Comparison of ENCODE assay signal across 9 mouse cellular contexts in genomic region chr17:23546333-23546701, GRCm38 (mm10). TPM values are rescaled to one million over a fixed set of nuclear protein-coding genes. Genes with fewer than 3 reads are reported as not detected.
DNase-seq lines count a peak whose midpoint lies in the region; ATAC-seq and TF ChIP-seq lines count a peak whose summit lies in the region.
"Had no signal": no experiment of that assay in that cellular context is flagged by ENCODE, and none has a peak within 500 bp of the region (broad histone marks: within the 10 kb centered on the region; RNA-seq: fewer than 3 reads in every experiment).

No protein-coding gene starts in this region.

- DNase-seq in adrenal gland, postnatal 36 days: peak; percentile 82 to 84
- DNase-seq in kidney, postnatal 25 days: peak; percentile 72 to 84
- peak; percentile 87 for DNase-seq in liver, postnatal 0 days
- peak; percentile 42 to 71 for DNase-seq in thymus, adult 18-20 months

- TF ChIP-seq EP300 in liver, postnatal 0 days (IDR thresholded peaks at IDR 0.05; ENCODE audit: low read depth): 0 out of 2 replicates have a peak, but pooled peaks have one; percentile 15

- H3K9me3 ChIP-seq in heart, embryonic 12.5 days (replicated peaks): no peaks in the 10 kb centered on the region
- no peaks in the 10 kb centered on the region for H3K9me3 ChIP-seq in liver, postnatal 0 days (ENCODE audit: low read length)
- H3K9me3 ChIP-seq in neural tube, embryonic 12.5 days: no peaks in the 10 kb centered on the region

- H3K27ac ChIP-seq in embryonic fibroblast, embryonic 13.5 days (ENCODE audit: insufficient read depth, low read length): peak overlapping the region; percentile 75
- peak overlapping the region; percentile 55 for H3K27ac ChIP-seq in heart, embryonic 12.5 days (ENCODE audit: poor library complexity, severe bottlenecking)
- H3K27ac ChIP-seq in liver, postnatal 0 days (ENCODE audit: low read depth): peak overlapping the region; percentile 87
- no peak overlapping the region for H3K27ac ChIP-seq in neural tube, embryonic 12.5 days

- peaks cover 2% of the 10 kb centered on the region; the same call in 1 of the 2 replicates for H3K4me1 ChIP-seq in embryonic fibroblast, embryonic 13.5 days (ENCODE audit: control insufficient read depth, insufficient read depth, low read length)
- peaks cover 10% of the 10 kb centered on the region for H3K4me1 ChIP-seq in heart, embryonic 12.5 days (replicated peaks)
- H3K4me1 ChIP-seq in liver, postnatal 0 days (ENCODE audit: insufficient read depth): peaks cover 21% of the 10 kb centered on the region
- H3K4me1 ChIP-seq in neural tube, embryonic 12.5 days: peaks cover 6% of the 10 kb centered on the region; the same call in 1 of the 2 replicates

- H3K9ac ChIP-seq in heart, embryonic 12.5 days: peak overlapping the region; percentile 83
- H3K9ac ChIP-seq in liver, postnatal 0 days (replicated peaks): peak overlapping the region; percentile 77
- H3K9ac ChIP-seq in neural tube, embryonic 12.5 days: peak overlapping the region; percentile 58; the same call in 1 of the 2 replicates

- peak; percentile 21 for ATAC-seq in CD4-positive, CD25-positive, alpha-beta regulatory T cell, adult 4 months
- peak; percentile 76 for ATAC-seq in heart, embryonic 12.5 days (ENCODE audit: insufficient number of reproducible peaks, low FRiP score)
- peak; percentile 49 for ATAC-seq in liver, postnatal 0 days
- ATAC-seq in neural tube, embryonic 12.5 days (ENCODE audit: low FRiP score, low read depth): peak; percentile 27

- H3K4me3 ChIP-seq in embryonic fibroblast, embryonic 13.5 days (ENCODE audit: insufficient read depth, low read length): peak overlapping the region; percentile 97
- peak overlapping the region; percentile 87 for H3K4me3 ChIP-seq in heart, embryonic 12.5 days
- H3K4me3 ChIP-seq in liver, postnatal 0 days (ENCODE audit: low read depth, low read length): peak overlapping the region; percentile 76
- H3K4me3 ChIP-seq in neural tube, embryonic 12.5 days: peak overlapping the region; percentile 57

- H3K27me3 ChIP-seq in heart, embryonic 12.5 days (replicated peaks): peaks cover 7% of the 10 kb centered on the region; the same call in 1 of the 2 replicates
- no peaks in the 10 kb centered on the region for H3K27me3 ChIP-seq in liver, postnatal 0 days (ENCODE audit: insufficient read depth, low read length)
- no peaks in the 10 kb centered on the region; the same call in 1 of the 2 replicates for H3K27me3 ChIP-seq in neural tube, embryonic 12.5 days (replicated peaks)

- 0% methylated on average over 20 of the region's 20 CpGs for WGBS in heart, embryonic 12.5 days
- under 1% methylated on average over 20 of the region's 20 CpGs for WGBS in liver, postnatal 0 days (ENCODE audit: insufficient replicate concordance)
- WGBS in neural tube, embryonic 12.5 days: under 1% methylated on average over 20 of the region's 20 CpGs

- H3K36me3 ChIP-seq in heart, embryonic 12.5 days: no peaks in the 10 kb centered on the region
- no peaks in the 10 kb centered on the region for H3K36me3 ChIP-seq in liver, postnatal 0 days (replicated peaks; ENCODE audit: insufficient read depth, low read length)
- H3K36me3 ChIP-seq in neural tube, embryonic 12.5 days: no peaks in the 10 kb centered on the region

- no peak for TF ChIP-seq CTCF in embryonic fibroblast, embryonic 13.5 days (IDR thresholded peaks at IDR 0.05; ENCODE audit: borderline replicate concordance, insufficient read depth, low read length)
- TF ChIP-seq CTCF in liver, postnatal 0 days (IDR thresholded peaks at IDR 0.05; ENCODE audit: low read depth): no peak

- TF ChIP-seq POLR2A in embryonic fibroblast, embryonic 13.5 days (IDR thresholded peaks at IDR 0.05; ENCODE audit: low read depth, low read length): 0 out of 2 replicates have a peak, but pooled peaks have one; percentile 17

- peak overlapping the region; percentile 65 for H3K4me2 ChIP-seq in heart, embryonic 12.5 days
- H3K4me2 ChIP-seq in liver, postnatal 0 days (ENCODE audit: low read depth, low read length): peak overlapping the region; percentile 73
- peak overlapping the region; percentile 60 for H3K4me2 ChIP-seq in neural tube, embryonic 12.5 days (replicated peaks)

RNA-seq across cellular contexts. Expression of gene Zfp213, which starts 17.7 kb away (rescaled TPM):
- polyA plus RNA-seq in CD4-positive, CD25-positive, alpha-beta regulatory T cell, adult 4 months (2017; shearing (Covaris generic)): 1 to 10 TPM; 3.4 to 4.3 TPM
- 10 to 100 TPM; 10.3 to 12.1 TPM for total RNA-seq in adrenal gland, postnatal 36 days (2021)
- polyA plus RNA-seq in embryonic fibroblast, embryonic 13.5 days (2011; ENCODE audit: insufficient read length, low read depth, missing spikeins): 6.5 TPM in 2 replicates
- 14.1 and 16.9 TPM in 2 replicates for polyA plus RNA-seq in heart, embryonic 12.5 days (2016; fragmentation: Nextera tagmentation; extraction: Ambion mirVana)
- polyA plus RNA-seq in liver, postnatal 0 days (2015; fragmentation: Nextera tagmentation; extraction: Ambion mirVana): 5.2 and 5.5 TPM in 2 replicates
- polyA plus RNA-seq in neural tube, embryonic 12.5 days (2016; fragmentation: Nextera tagmentation; extraction: Ambion mirVana): 21.3 and 22.6 TPM in 2 replicates

RNA-seq across cellular contexts. Expression of gene Zfp13, which starts 53.0 kb away (rescaled TPM):
- under 1 TPM in 1 of 2 experiments, not detected in 1; 0.38 TPM for polyA plus RNA-seq in CD4-positive, CD25-positive, alpha-beta regulatory T cell, adult 4 months (2017; shearing (Covaris generic))
- 10 to 100 TPM in 1 of 2 experiments, 1 to 10 TPM in 1; 7.0 to 11.4 TPM for total RNA-seq in adrenal gland, postnatal 36 days (2021)
- 5.3 and 8.1 TPM in 2 replicates for polyA plus RNA-seq in embryonic fibroblast, embryonic 13.5 days (2011; ENCODE audit: insufficient read length, low read depth, missing spikeins)
- 9.1 and 10.7 TPM in 2 replicates for polyA plus RNA-seq in heart, embryonic 12.5 days (2016; fragmentation: Nextera tagmentation; extraction: Ambion mirVana)
- 1.1 and 1.4 TPM in 2 replicates for polyA plus RNA-seq in liver, postnatal 0 days (2015; fragmentation: Nextera tagmentation; extraction: Ambion mirVana)
- polyA plus RNA-seq in neural tube, embryonic 12.5 days (2016; fragmentation: Nextera tagmentation; extraction: Ambion mirVana): 23.8 and 26.6 TPM in 2 replicates

RNA-seq across cellular contexts. Expression of gene Zscan10, which starts 54.3 kb away (rescaled TPM):
- polyA plus RNA-seq in CD4-positive, CD25-positive, alpha-beta regulatory T cell, adult 4 months (2017; shearing (Covaris generic)): 1 to 10 TPM; 2.2 to 2.9 TPM
- not detected for total RNA-seq in adrenal gland, postnatal 36 days (2021)
- not detected in 2 replicates for polyA plus RNA-seq in embryonic fibroblast, embryonic 13.5 days (2011; ENCODE audit: insufficient read length, low read depth, missing spikeins)
- polyA plus RNA-seq in heart, embryonic 12.5 days (2016; fragmentation: Nextera tagmentation; extraction: Ambion mirVana): not detected in 2 replicates
- not detected in 2 replicates for polyA plus RNA-seq in liver, postnatal 0 days (2015; fragmentation: Nextera tagmentation; extraction: Ambion mirVana)
- polyA plus RNA-seq in neural tube, embryonic 12.5 days (2016; fragmentation: Nextera tagmentation; extraction: Ambion mirVana): 0.32 TPM in 1 of 2 replicates, not detected in the other
- polyA plus RNA-seq: large intestine, adult 2 months had no signal

Comparison
In these comparisons a context has a peak if more than half of its experiments do, and no peak if none do; other contexts are left out.
1. ATAC-seq: peak in every context shown above with its lines; median percentile 76 in heart, embryonic 12.5 days; 49 in liver, postnatal 0 days; 27 in neural tube, embryonic 12.5 days; 21 in CD4-positive, CD25-positive, alpha-beta regulatory T cell, adult 4 months.